Mouse (Mus musculus) right cerebral cortex, postnatal 14 days (tissue): ENCODE results near the gene Srd5a3.

Source experiments
- DNase-seq: peaks from one replicate; pipeline ENCODE4 v3.0.0; 2022

Gene Srd5a3

DNA sequence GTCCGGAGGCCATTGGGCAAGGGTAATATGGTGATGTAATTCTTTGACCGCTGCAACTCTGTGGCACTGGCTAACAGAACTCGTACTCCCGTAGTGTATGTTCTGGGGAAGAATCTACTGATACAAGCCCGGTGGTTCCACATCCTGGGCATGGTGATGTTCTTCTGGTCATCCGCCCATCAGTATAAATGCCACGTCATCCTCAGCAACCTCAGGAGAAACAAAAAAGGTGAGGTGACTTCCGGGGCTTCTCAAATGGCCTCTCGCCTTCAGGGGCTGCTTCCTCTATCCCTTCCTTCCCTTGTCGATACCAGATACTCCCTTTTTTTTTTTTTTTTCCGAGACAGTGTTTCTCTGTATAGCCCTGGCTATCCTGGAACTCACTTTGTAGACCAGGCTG, 13.4 kb downstream of the Srd5a3 start:
- no peak for DNase-seq

- DNase-seq = no peak
Observed at GRCm38 (mm10) chr5:76154434-76155165, 14.5 kb downstream of the Srd5a3 start.

- DNase-seq = no peak
Observed at GRCm38 (mm10) chr5:76159555-76159954, 19.5 kb downstream of the Srd5a3 start.

DNA sequence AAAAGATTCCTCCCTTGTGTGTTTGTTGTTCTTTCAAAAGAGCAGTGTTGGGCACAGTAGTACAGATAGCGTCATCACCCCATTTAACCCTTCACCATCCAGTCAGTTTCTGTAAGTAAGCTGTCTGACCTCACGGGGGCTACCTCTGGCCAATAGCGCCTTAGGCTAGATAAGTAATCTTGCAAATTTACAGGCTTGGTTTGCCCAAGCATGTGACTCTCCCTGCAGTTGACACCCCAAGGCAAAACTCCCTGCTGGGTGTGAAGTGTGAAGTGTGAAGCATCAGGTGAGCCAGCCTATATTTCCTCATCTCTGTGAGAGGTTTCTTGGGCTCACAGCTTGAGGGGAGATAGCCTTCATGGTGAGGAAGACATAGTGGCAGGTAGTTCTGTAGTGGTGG, 20.0 kb downstream of the Srd5a3 start:
- DNase-seq = no peak

GRCm38 (mm10) chr5:76161491-76161890, 21.4 kb downstream of the Srd5a3 start:
- DNase-seq = no peak

DNA sequence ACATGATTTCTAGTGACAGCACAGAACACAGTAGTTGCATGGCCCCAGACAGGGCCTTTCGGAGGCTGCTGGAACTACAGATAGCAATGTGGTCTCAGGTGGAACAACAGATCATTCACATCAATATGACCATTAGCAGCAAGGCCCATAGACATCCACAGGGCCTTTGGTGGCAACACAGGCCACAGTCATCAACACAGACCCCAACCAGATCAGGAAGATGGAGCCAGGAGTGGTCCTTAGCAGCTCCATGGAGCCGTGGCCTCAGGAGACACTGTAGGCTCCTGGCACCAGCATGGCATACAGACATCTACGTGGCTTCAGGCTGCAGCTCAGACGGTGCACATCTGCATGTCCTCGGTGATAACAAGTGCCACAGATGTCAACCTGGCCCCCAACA, 22.9 kb downstream of the Srd5a3 start:
- DNase-seq = no peak

GRCm38 (mm10) chr5:76163828-76164390, 23.8 kb downstream of the Srd5a3 start:
- DNase-seq = no peak

- no peak for DNase-seq
Observed at GRCm38 (mm10) chr5:76164827-76165226, 24.8 kb downstream of the Srd5a3 start.

DNA sequence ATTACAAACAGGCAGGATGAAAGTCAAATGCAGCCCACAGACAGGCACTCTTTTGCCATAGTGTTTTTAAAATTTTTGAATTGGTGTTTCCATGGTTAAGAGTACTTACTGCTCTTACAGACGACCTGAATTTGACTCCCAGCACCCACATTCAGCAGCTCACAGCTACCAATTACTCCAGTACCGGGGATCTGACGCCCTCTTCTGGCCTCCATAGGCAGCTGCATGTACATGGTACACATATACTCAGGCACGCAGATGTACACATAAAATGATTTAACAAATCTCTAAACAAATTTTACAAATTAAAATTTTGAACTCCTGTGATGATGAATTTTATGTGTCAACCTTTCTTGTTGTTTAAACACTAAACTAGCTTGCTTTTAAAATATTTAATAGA, 30.5 kb downstream of the Srd5a3 start:
- no peak for DNase-seq

DNA sequence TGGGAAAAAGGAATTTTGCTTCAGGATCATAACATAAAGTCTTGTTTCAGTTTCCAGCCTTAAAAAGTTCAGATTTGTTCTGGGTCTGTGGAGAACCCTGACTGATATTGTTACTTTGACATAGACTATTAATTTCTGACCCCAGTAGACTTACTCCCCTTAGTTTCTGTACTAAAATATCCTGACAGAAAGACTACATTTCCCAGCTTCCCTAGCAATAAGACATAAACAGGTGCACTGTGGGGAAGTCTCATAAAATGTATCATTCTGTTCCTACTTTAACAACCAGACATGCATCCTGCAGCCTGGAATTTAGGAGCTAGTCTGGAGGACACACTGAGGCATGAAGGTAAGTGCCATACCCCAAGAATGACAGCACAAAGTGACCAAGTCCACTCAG, 31.0 kb downstream of the Srd5a3 start:
- DNase-seq = no peak

GRCm38 (mm10) chr5:76175051-76175450, 35.0 kb downstream of the Srd5a3 start:
- DNase-seq = no peak

DNA sequence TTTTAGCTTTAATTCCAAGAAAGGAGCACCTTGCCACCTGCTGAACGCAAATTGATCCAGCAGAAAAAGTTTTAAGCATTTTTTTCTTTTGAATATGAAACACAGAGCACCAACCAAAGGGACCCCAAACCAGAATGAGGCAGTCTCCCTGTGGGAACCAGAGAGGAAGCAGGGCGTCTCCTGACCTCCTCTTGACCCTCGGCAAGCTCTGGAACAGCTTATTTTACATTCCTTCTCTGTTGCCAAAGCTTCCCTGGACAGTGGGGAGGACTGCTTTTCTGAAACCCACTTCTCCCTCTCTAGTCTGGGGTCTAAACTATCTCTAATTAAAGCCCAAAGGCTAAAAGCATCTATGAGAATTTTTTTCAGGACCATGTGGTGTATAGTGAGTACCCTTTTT, 36.3 kb downstream of the Srd5a3 start:
- DNase-seq = no peak

DNA sequence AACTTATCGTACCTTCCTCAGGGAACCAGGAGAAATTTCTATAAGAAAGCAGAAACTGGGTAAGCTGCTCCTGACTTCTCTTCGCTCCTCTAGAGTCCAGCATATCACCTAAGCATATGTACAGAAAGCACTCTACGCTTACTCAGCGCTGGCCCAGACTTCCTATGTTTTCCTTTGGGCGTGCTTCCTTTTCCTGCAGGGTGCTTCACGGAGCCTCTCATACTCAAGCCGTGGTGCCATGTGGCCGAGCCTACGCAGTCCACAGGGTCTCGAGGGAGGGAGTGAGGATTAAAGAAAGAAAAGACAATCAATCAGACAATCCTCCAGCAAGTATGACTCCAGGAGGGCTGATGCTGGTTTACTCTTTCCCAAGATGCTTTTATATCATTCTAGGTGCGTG, 36.8 kb downstream of the Srd5a3 start:
- no peak for DNase-seq

- no peak for DNase-seq
Observed at GRCm38 (mm10) chr5:76177664-76178063, 37.6 kb downstream of the Srd5a3 start.

DNA sequence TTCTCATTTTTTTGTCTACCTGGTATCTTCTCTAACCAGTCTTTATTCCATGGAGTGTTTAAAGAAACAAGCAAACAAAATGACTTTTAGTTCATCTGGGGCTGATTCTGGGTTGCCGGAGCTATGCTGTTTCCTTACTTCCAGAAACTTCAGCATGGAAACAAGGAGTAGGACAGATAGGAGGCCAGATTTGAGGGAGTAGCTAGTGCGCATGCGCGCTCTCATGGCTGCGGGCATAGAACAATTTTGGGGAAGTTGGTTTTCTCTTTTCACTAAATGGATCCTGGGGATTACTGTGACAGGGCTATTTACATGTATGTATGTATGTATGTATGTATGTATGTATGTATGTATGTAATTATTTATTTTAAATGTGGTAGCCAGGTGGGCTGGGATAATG, 39.1 kb downstream of the Srd5a3 start:
- DNase-seq = no peak

DNA sequence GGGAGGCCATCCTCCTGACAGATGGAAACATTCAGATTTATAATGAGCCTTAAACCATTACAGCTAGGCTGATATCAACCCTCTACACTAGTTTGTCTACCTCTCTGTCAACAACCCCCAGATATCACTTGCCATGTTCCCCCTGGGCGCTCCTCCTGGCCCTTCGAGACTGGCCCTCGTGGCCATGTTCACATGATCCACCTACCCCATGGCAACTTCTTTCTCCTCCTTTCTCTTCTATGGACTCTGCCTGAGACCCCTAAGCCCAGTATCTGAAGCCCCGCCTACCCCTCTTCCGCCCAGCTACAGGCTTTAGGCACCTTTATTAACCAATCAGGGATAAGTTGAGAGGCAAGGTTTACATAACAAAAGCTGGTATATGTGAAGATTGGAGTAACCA, 39.7 kb downstream of the Srd5a3 start:
- DNase-seq = no peak

- DNase-seq = no peak
Observed at GRCm38 (mm10) chr5:76182326-76182725, 42.3 kb downstream of the Srd5a3 start.

- DNase-seq = no peak
Observed at GRCm38 (mm10) chr5:76183043-76183749, 43.1 kb downstream of the Srd5a3 start.

GRCm38 (mm10) chr5:76183750-76184261, 43.7 kb downstream of the Srd5a3 start, which contains the start of gene Tmem165:
Tmem165 (plus strand) TSS chr5:76183880.
- DNase-seq = peak; percentile 93

DNA sequence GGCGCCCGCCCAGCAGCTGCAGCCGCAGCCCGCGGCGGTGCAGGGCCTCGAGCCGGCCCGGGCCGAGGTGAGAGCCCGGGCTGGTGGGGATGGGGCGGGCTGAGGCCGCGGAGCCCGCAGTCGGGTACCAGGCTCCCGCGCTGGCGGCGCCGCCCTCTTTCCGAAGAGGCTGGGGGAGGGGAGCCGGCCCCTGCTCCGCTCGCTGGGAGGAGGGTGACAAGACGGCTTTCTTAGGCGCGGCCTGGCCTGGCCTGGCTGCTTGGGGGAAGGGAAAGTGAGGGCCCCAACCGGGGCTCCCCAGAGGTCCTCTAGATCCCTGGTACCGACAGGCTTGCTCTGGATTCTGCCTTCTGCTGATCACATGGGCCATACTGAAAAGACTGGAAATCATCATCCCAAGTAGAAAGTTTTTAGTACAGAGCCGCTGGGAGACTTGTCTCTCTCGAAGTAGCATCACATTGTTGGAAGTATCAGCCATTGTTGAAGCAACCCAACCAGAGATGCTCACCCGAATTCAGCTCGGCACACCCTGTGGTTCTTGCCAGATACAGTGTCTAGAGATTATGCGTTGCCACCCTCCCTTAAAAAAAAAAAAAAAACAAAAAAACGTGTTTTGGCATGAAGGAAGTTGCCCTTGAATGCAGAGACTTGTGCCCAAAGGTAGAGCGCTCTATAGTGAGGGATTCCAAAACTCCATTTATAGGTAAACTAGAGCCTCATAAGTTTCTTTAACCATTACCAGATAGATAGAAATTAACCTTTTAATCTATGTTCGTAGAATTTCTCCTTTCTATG, 44.4 kb downstream of the Srd5a3 start:
- peak; percentile 60 for DNase-seq

DNA sequence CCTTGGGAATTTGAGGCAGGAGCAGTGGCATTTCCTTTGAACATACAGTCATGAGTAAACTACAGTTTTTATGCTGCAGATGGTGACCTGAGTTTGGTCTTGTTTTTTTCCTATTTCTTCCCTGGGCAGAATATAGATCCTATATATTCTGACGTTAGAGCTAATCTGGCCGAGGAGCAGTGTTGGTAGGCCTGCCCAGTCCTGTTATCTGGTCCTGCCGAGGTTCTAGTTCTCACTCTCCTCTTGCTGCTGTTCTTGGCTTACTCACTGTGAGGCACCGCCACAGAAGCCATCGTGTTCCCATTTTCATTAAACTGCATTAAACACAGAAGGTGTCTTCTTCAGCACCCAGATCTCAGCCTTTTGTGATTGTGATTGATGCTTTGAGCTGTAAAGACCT, 47.8 kb downstream of the Srd5a3 start:
- DNase-seq = no peak

- no peak for DNase-seq
Observed at GRCm38 (mm10) chr5:76190609-76191008, 50.5 kb downstream of the Srd5a3 start.

DNA sequence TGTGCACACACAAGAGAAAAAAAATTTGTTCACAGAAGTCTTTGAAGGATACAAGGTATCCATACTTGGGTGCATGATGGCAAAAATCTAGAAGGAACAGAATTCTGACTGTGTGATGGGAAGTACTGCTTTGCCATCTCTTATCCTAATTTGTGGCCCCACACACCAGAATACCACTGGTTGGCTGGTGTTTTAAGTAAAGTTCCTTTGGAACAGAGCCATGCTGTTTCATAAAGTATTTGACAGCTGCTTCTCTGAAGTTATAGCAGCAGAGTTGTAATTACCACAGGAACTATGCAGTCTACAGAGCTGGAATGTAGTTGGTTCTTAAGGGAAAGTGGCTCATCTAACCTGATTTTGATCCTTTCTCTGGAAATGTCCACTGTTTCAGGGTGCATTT, 53.0 kb downstream of the Srd5a3 start:
- DNase-seq = no peak
